Mouse (Mus musculus) lung, postnatal 36 days (tissue): ENCODE measurements around the gene Ccdc59.

Source experiments
- DNase-seq: peaks from one replicate; pipeline ENCODE4 v3.0.0; 2022; ENCODE audit warnings: mixed read lengths

Ccdc59 gene

DNA sequence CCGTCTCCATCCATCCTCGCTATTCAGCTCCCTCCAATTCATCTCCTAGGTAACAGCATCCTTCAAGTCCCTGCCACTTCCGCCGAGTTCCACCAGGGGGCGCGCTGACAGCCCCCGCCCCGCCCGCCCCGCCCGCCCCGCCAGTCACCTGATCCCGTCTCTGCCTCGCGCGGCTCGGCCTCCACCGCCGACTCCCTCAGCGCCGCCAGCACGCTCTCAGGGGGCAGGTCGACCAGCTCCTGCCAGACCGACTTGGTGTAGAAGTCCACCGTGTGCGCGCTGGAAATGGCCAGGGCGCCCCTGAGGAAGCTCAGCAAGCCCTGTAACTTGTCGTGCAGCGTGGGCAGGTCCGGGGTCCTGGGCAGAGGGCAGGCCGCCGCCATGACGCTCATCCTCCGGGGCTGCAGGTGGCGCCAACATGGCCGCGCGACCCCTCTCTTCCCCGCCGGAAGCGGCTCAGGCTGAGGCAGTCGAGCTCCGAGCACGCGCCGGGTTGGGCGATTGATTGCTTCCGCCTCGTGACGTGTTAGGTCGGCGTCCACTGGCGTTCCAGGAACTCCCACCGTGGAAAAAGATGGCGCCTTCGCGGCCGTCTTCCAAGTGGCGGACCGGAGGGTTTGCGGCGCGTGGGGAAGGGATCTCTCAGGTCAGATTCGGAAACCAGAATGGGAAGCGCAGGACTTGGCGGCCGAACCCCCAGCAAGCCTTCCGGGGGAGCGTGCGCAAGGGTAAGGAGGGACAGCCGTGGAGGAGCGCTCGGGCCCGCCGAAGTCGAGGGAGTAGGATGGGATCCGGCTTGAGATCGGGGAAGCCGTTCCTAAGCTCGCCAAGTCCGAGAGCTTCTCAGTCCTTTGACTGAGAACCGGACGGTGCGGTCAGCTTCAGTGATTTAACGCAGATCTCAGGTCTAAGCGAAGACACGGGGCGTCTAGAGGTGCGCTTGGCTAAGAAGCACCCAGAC, at the start of gene Ccdc59, which contains the start of gene Mettl25:
Gene Ccdc59, plus strand, starts transcription at position 140 of the 961 bp plus-strand sequence.
Gene Mettl25, minus strand, starts transcription at position 453 of the 961 bp plus-strand sequence.
- DNase-seq, result peak; percentile 97

GRCm38 (mm10) chr10:105793776-105794552, 46.9 kb upstream of the Ccdc59 start:
- DNase-seq, result peak; percentile 51

DNA sequence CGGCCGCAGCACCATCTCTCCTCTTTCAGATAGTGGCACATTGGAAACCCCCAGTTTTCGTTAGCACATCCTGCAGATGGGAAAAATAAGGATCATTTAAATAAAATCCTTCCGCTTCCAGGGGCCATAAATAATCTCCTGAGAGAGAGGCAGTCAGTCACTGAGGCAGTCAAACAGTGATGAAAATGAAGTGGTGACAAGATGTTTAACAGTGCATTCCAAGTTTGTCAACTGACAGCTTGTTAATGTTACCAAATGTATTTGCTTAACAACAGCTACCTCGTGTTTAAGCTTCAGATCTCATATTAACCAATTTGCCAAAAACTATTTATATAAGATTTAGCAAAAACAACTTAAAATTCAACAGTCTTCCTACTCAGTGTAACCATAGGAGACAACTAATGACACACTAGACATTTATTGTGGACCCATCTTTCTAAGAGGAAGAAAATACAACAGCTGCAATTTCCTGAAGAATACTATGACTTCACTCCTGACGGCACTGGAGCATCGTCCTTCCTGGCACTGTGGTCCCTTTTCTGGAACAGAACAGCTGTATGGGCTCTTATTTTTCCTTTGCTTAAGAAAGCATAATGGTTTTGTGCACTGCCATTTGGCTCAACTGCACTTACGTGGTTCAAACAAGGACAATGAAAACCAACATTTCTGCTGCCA, 43.5 kb upstream of the Ccdc59 start:
- peak; percentile 44 for DNase-seq

GRCm38 (mm10) chr10:105801147-105801546, 39.7 kb upstream of the Ccdc59 start:
- DNase-seq, result no peak

GRCm38 (mm10) chr10:105802132-105802531, 38.7 kb upstream of the Ccdc59 start:
- no peak for DNase-seq

- no peak for DNase-seq
Observed at GRCm38 (mm10) chr10:105803461-105803860, 37.4 kb upstream of the Ccdc59 start.

DNA sequence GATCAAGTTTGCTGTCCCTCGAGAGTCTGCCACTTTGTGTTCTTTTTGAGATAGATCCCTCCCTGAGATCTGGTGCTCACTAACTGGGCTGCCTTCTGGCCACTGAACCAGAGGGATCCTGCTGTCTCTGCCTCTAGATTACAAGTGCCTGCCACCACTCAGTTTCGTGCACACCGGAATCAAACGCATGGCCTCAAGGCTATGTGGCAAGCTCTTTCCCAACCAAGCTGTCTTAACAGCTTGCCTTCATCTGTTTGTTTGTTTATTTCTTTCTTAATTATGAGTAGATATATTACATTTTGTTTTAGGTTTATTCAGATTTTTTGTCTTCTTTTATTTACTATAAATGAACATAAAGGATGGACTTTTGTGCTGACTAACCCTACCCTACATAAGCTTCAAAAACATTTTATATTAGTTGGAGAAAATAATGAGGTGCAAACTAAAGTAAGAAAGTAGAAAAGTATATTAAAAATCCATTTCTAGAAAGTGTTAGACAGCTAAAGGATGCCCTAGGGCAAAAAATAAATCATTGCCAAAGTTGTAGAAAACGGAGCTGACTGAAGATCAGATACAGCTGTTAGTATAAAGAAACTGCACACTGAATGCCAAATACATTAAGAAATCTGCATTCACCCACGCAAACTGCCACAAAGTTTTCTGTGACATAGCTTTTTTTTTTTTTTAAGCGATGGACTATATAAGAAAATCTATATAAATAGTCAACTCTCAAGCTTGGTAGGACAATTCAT, 34.4 kb upstream of the Ccdc59 start:
- peak; percentile 10 for DNase-seq

DNA sequence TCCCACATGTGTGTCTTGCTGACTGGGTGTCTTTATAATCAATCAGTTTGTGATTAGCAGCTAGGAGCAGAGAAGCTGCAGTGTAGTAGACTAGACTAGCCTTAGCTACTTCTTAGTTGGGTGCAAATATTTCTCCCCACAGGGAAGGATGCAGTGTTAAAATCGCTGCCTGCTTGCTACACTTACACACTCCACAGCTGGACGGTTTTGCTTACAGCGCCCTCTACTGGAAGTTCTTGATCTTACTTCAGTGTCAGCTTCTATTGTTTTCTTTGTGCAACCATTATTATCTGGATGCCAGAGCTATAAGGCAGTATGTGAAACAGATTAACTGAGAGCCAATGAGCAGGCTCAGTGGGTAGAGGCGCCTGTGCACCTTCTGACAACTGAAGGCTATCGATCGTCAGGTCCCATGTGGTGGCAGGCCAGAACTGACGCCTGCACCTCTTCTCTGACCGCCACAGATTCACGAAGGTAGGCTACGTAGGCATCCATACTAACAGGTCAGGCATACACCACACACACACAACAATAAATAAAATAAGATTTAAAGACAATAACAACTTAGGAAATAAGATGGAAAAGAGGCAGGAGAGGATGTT, 6.1 kb upstream of the Ccdc59 start:
- peak; percentile 42 for DNase-seq

- DNase-seq, result no peak
Observed at GRCm38 (mm10) chr10:105842574-105842973, 1.7 kb downstream of the Ccdc59 start.

DNA sequence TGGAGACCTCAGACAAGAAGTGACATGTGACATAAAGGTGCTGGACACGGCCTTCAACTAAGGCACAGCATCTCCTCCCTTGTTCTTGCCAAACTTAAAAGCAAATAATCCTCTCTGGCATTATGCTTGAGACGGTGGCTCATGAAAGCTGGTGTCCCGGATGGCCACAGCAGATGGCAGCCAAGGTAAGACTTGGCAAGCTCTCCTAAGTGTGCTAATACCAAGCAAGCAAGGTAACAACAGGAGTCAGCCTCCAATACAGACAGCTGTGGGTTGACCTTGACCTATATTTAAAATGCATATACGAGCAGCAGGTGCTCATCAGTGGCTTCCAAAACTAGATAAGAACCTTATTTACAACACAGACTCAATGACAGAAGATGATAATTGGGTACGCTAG, 9.4 kb downstream of the Ccdc59 start:
- DNase-seq, result no peak

DNA sequence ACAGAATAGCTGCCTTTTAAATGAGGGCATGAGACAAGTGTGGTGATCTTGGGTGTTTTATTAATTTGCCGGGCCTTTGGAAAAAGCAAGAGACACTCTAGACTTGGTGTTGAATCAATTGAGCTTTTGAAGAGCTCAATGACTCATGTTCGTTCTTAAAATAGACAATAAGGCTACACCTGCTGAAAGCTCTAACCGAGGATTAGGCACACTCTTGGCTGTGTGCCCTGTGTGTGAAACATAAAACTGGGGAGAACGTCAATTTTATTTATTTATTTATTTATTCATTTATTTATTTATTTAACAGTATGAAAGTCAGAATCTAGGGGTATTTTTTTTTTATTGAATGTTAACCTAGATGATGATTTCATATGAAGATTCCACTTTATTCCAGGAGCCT, 10.3 kb downstream of the Ccdc59 start:
- DNase-seq, result no peak

- no peak for DNase-seq
Observed at GRCm38 (mm10) chr10:105867312-105867711, 26.4 kb downstream of the Ccdc59 start.
